12 mouse cellular contexts compared by ENCODE assay signal in genomic region chr10:61272089-61272626, GRCm38 (mm10). TPM values are rescaled to one million over a fixed set of nuclear protein-coding genes. Genes with fewer than 3 reads are reported as not detected.
A peak's percentile ranks its signal among the peaks of the same experiment; 100 is the strongest.
DNase-seq lines count a peak whose midpoint lies in the region; ATAC-seq lines count a peak whose summit lies in the region.
"Had no signal": no experiment of that assay in that cellular context is flagged by ENCODE, and none has a peak within 500 bp of the region (broad histone marks: within the 10 kb centered on the region; RNA-seq: fewer than 3 reads in every experiment).

No protein-coding gene starts in this region.

- peak; percentile 52 for DNase-seq in gastrocnemius, adult 18-20 months (ENCODE audit: low spot score)
- no peak for DNase-seq in gastrocnemius, adult 8-10 months (ENCODE audit: low spot score in 2 of 2)
- DNase-seq in 3134 (ENCODE audit: extremely low read depth, insufficient read length, low spot score), result peak; percentile 84
- DNase-seq in gastrocnemius, postnatal 10 days, result peak; percentile 44
- no peak for DNase-seq in adrenal gland, adult 2 months
- no peak for DNase-seq in adrenal gland, postnatal 25 days
- no peak for DNase-seq in adrenal gland, postnatal 10 days
- DNase-seq: adrenal gland, postnatal 14 days; liver had no signal

- H3K36me3 ChIP-seq in intestine, embryonic 15.5 days, result no peaks in the 10 kb centered on the region
- H3K36me3 ChIP-seq: midbrain, embryonic 15.5 days had no signal

- no peak overlapping the region for H3K9ac ChIP-seq in intestine, embryonic 15.5 days

- 0 out of 2 replicates have a peak, but pooled peaks cover 4% of the 10 kb centered on the region for H3K27me3 ChIP-seq in intestine, embryonic 15.5 days (replicated peaks)

- H3K9me3 ChIP-seq in intestine, embryonic 15.5 days, result no peaks in the 10 kb centered on the region
- H3K9me3 ChIP-seq: midbrain, embryonic 15.5 days had no signal

- peak overlapping the region; percentile 98 for H3K4me2 ChIP-seq in intestine, embryonic 15.5 days (replicated peaks)

- ATAC-seq in intestine, embryonic 15.5 days, result no peak

- no peak overlapping the region for H3K27ac ChIP-seq in intestine, embryonic 15.5 days
- H3K27ac ChIP-seq: midbrain, embryonic 15.5 days had no signal

- no peak overlapping the region for H3K4me3 ChIP-seq in intestine, embryonic 15.5 days (replicated peaks)

- 62% methylated on average over 8 of the region's 8 CpGs for WGBS in intestine, embryonic 15.5 days

- H3K4me1 ChIP-seq in intestine, embryonic 15.5 days (replicated peaks), result peaks cover 8% of the 10 kb centered on the region; the same call in 1 of the 2 replicates

RNA-seq across cellular contexts. Expression of gene Adamts14, which starts 1.1 kb away (rescaled TPM):
- total RNA-seq in gastrocnemius, adult 18-20 months (2021), result 1 to 10 TPM in 1 of 2 experiments, under 1 TPM in 1; 0.88 to 1.2 TPM
- under 1 TPM; 0.31 to 0.58 (median 0.47) TPM for total RNA-seq in gastrocnemius, adult 8-10 months (2022)
- total RNA-seq in gastrocnemius, postnatal 10 days (2021), result 1 to 10 TPM; 4.7 to 8.0 TPM
- 0.66 and 0.78 TPM in 2 replicates for polyA plus RNA-seq in intestine, embryonic 15.5 days (2015; fragmentation: Nextera tagmentation; extraction: Ambion mirVana)
- 1 to 10 TPM; 2.1 TPM for total RNA-seq in adrenal gland, adult 2 months (2021)
- 2.9 and 3.2 TPM in 2 replicates for polyA plus RNA-seq in adrenal gland, adult 2 months (2012; rRNA removed)
- 2.8 TPM in 2 replicates for total RNA-seq in adrenal gland, postnatal 25 days (2021)
- total RNA-seq in adrenal gland, postnatal 10 days (2021), result 1 to 10 TPM; 3.7 to 4.3 TPM

RNA-seq across cellular contexts. Expression of gene Prf1, which starts 25.5 kb away (rescaled TPM):
- total RNA-seq in gastrocnemius, adult 18-20 months (2021), result not detected
- total RNA-seq in gastrocnemius, adult 8-10 months (2022), result not detected
- not detected for total RNA-seq in gastrocnemius, postnatal 10 days (2021)
- 0.06 TPM in 1 of 2 replicates, not detected in the other for polyA plus RNA-seq in intestine, embryonic 15.5 days (2015; fragmentation: Nextera tagmentation; extraction: Ambion mirVana)
- under 1 TPM; 0.17 to 0.24 TPM for total RNA-seq in adrenal gland, adult 2 months (2021)
- polyA plus RNA-seq in adrenal gland, adult 2 months (2012; rRNA removed), result 0.39 and 0.48 TPM in 2 replicates
- 0.15 TPM in 1 of 2 replicates, not detected in the other for total RNA-seq in adrenal gland, postnatal 25 days (2021)
- under 1 TPM; 0.12 to 0.18 TPM for total RNA-seq in adrenal gland, postnatal 10 days (2021)
- polyA plus RNA-seq: cortical plate, adult 2 months had no signal

Comparison
In these comparisons a context has a peak if more than half of its experiments do, and no peak if none do; other contexts are left out.
1. DNase-seq: peak in gastrocnemius, adult 18-20 months (single experiment), 3134 (single experiment) and gastrocnemius, postnatal 10 days (single experiment); none in gastrocnemius, adult 8-10 months (0 of 2), adrenal gland, adult 2 months (single experiment), adrenal gland, postnatal 25 days (single experiment) and adrenal gland, postnatal 10 days (single experiment).